Mouse (Mus musculus) ES-E14 (cell line): ENCODE data around the gene Rpap1. TPM values are rescaled to one million over a fixed set of nuclear protein-coding genes. Genes with fewer than 3 reads are reported as not detected.

Source experiments
- DNase-seq: peaks from one replicate; pipeline ENCODE4 v3.0.0-alpha.2; 2013; ENCODE audit warnings: low read depth, low spot score
- H3K27ac ChIP-seq: 2 replicates; pipeline ENCODE4 v1.5.1; 2012; ENCODE audit warnings: low read depth, mild to moderate bottlenecking, low read length, moderate library complexity, mixed read lengths; ENCODE audit not compliant: poor library complexity, insufficient read depth, severe bottlenecking
- H3K36me3 ChIP-seq: 2 replicates; pipeline ENCODE4 v1.6.1; 2012; ENCODE audit warnings: mild to moderate bottlenecking, low read length, moderate library complexity, mixed read lengths; ENCODE audit not compliant: control insufficient read depth, poor library complexity, insufficient read depth, severe bottlenecking
- H3K4me1 ChIP-seq, 2 experiments: fragments of 150-350 bp in 1 of 2; sonication (generic) in 1 of 2; 2 replicates each; pipeline ENCODE4 v1.6.1; 2012; ENCODE audit warnings: low read length in 2 of 2, mild to moderate bottlenecking in 1 of 2, mixed read lengths in 1 of 2; ENCODE audit not compliant: control insufficient read depth in 2 of 2, insufficient read depth in 2 of 2, poor library complexity in 1 of 2
- H3K4me3 ChIP-seq, 2 experiments: fragments of 150-350 bp in 1 of 2; sonication (generic) in 1 of 2; 2 replicates each; pipeline ENCODE4 v1.5.1; 2012; ENCODE audit warnings: low read length in 2 of 2, low read depth in 1 of 2, mild to moderate bottlenecking in 1 of 2, mixed read lengths in 1 of 2; ENCODE audit not compliant: insufficient read depth in 1 of 2, poor library complexity in 1 of 2, severe bottlenecking in 1 of 2
- H3K9ac ChIP-seq: 2 replicates; pipeline ENCODE4 v1.6.1; 2012; ENCODE audit warnings: low read depth, mild to moderate bottlenecking, low read length, mixed read lengths; ENCODE audit not compliant: poor library complexity, insufficient read depth, severe bottlenecking
- H3K9me3 ChIP-seq: fragments of 150-350 bp; sonication (generic); 2 replicates; pipeline ENCODE4 v1.6.1; 2012; ENCODE audit warnings: low read depth, mild to moderate bottlenecking, low read length; ENCODE audit not compliant: control insufficient read depth, insufficient read depth
- CHD2 ChIP-seq: IDR thresholded peaks from 2 replicates; pipeline ENCODE4 v1.6.1; 2014; ENCODE audit warnings: mild to moderate bottlenecking, low read depth, low read length, inconsistent platforms
- HCFC1 ChIP-seq: IDR thresholded peaks from 2 replicates; pipeline ENCODE4 v1.6.1; 2012; ENCODE audit warnings: low read length, inconsistent platforms, borderline replicate concordance; ENCODE audit not compliant: insufficient read depth
- MAFK ChIP-seq: IDR thresholded peaks from 2 replicates; pipeline ENCODE4 v1.6.1; 2014; ENCODE audit warnings: mild to moderate bottlenecking, low read depth, low read length, inconsistent platforms; ENCODE audit not compliant: insufficient read depth
- ZC3H11A ChIP-seq: IDR thresholded peaks from 2 replicates; pipeline ENCODE4 v1.6.1; 2012; ENCODE audit warnings: low read depth, mild to moderate bottlenecking, inconsistent platforms, low read length, borderline replicate concordance
- ZNF384 ChIP-seq: IDR thresholded peaks from 2 replicates; pipeline ENCODE4 v1.6.1; 2012; ENCODE audit warnings: low read depth, low read length, inconsistent platforms
- in situ Hi-C, 2 experiments: fragments of 600-800 bp; cut with MboI; formaldehyde crosslinking; loops; one replicate each; pipeline ENCODE4 v1.15.1; 2025; ENCODE audit warnings: low sequenced_read_pairs in 2 of 2, inconsistent platforms in 1 of 2; ENCODE audit not compliant: unreplicated experiment in 2 of 2
- total RNA-seq: library from RNA; depleted of rRNA; stranded (reverse); fragments of 300-350 nt; gene quantifications from 2 replicates; pipeline ENCODE4 v1.2.3, GENCODE M21; 2012

Gene Rpap1
- total RNA-seq, 1 experiment = 46.6 TPM

DNA sequence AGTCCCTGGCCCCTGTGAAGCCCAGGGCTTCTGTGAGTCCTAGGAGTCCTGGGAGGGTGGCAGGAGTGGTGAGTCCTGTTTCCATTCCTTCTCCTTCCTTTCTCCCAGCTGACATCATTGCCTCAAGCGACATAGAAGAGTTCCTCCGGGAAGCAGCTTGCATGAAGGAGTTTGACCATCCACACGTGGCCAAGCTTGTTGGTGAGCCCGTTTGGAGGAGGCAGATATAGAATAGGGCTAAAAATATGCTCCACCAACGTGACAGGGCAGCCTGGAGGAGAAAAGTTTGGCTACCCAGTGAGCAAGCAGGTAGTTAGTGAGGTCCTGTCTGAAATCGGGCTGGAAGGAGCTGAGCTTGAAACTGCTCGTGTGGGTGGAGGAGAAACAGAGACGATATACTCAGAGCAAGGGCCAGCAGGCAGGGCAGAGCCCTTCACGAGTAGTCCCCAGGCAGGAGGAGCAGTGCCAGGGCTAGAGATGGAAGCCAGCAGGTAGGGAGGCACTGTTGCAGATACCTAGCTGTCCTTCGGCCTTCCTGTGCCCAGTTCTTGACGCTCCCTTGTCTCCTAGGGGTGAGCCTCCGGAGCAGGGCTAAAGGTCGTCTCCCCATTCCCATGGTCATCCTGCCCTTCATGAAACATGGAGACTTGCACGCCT lies 24.3 kb upstream of the Rpap1 start:
- in situ Hi-C loops = no loop called here
- Histone ChIP-seq H3K4me3 (no peak overlapping the region), H3K4me1 (peaks cover 0 to 20% of the 10 kb centered on the region in 2 experiments; a peak in 2 of 4 replicates), H3K36me3 (peaks cover 58% of the 10 kb centered on the region), H3K9me3 (no peaks in the 10 kb centered on the region), H3K27ac (no peak overlapping the region), H3K9ac (no peak overlapping the region)
- TF ChIP-seq ZC3H11A (no peak), ZNF384 (no peak), CHD2 (no peak), HCFC1 (no peak), MAFK (no peak)
- no peak for DNase-seq

GRCm38 (mm10) chr2:119810890-119811289 lies 23.6 kb upstream of the Rpap1 start:
- Histone ChIP-seq H3K27ac (no peak overlapping the region), H3K36me3 (peaks cover 59% of the 10 kb centered on the region), H3K9me3 (no peaks in the 10 kb centered on the region), H3K4me3 (no peak overlapping the region), H3K9ac (no peak overlapping the region), H3K4me1 (peaks cover 0 to 20% of the 10 kb centered on the region in 2 experiments; a peak in 2 of 4 replicates)
- in situ Hi-C loops = no loop called here
- DNase-seq = no peak
- TF ChIP-seq CHD2 = no peak
- no peak for TF ChIP-seq MAFK
- TF ChIP-seq ZNF384 = no peak
- no peak for TF ChIP-seq ZC3H11A
- no peak for TF ChIP-seq HCFC1

DNA sequence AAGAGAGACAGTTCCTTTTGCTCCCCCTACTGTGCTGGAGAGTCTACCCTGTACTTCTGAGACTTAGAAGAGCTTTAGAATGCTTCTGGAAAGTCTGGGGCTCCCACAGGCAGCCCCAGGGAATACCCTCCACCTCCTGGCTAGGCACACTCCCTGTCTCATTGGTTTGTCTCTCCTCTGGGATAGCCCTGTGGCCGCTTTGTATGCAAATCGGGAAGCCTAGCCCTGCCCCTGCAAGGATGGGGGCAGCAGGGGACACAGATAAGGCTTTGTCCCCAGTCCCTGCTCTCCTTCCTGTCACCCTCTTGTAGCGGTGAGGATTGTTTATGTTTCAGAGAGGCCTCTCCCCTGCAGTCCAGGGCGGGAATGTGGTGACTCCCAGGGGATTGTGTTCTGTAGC lies 21.5 kb upstream of the Rpap1 start:
- Histone ChIP-seq H3K4me1 (peaks cover 4 to 30% of the 10 kb centered on the region in 2 experiments; a peak in 3 of 4 replicates), H3K4me3 (no peak overlapping the region), H3K9me3 (no peaks in the 10 kb centered on the region), H3K9ac (no peak overlapping the region), H3K27ac (no peak overlapping the region), H3K36me3 (peaks cover 62% of the 10 kb centered on the region)
- no peak for DNase-seq
- TF ChIP-seq HCFC1 = no peak
- in situ Hi-C loops = no loop called here

GRCm38 (mm10) chr2:119808438-119808837 lies 21.1 kb upstream of the Rpap1 start:
- peaks cover 59% of the 10 kb centered on the region for H3K36me3 ChIP-seq
- TF ChIP-seq HCFC1 = no peak
- TF ChIP-seq CHD2 = no peak
- no peak for TF ChIP-seq ZC3H11A
- no peak for TF ChIP-seq ZNF384
- TF ChIP-seq MAFK = no peak
- no peak for DNase-seq
- H3K9me3 ChIP-seq = no peaks in the 10 kb centered on the region
- no peak overlapping the region for H3K4me3 ChIP-seq
- H3K27ac ChIP-seq = no peak overlapping the region
- H3K9ac ChIP-seq = no peak overlapping the region
- peaks cover 7 to 31% of the 10 kb centered on the region in 2 experiments; a peak in 3 of 4 replicates for H3K4me1 ChIP-seq
- in situ Hi-C loops = no loop called here

GRCm38 (mm10) chr2:119805536-119805935 lies 18.2 kb upstream of the Rpap1 start:
- in situ Hi-C loops = no loop called here
- peaks cover 14 to 50% of the 10 kb centered on the region in 2 experiments; a peak in 3 of 4 replicates for H3K4me1 ChIP-seq
- no peak overlapping the region for H3K27ac ChIP-seq
- H3K9me3 ChIP-seq = no peaks in the 10 kb centered on the region
- H3K9ac ChIP-seq = no peak overlapping the region
- DNase-seq = no peak
- TF ChIP-seq CHD2 = no peak
- no peak for TF ChIP-seq MAFK
- no peak for TF ChIP-seq ZNF384
- TF ChIP-seq HCFC1 = no peak
- TF ChIP-seq ZC3H11A = no peak
- peaks cover 36% of the 10 kb centered on the region for H3K36me3 ChIP-seq
- H3K4me3 ChIP-seq = no peak overlapping the region
